Mouse (Mus musculus): ENCODE results near the gene Wwox. TPM values are rescaled to one million over a fixed set of nuclear protein-coding genes. Genes with fewer than 3 reads are reported as not detected.
A peak's percentile ranks its signal among the peaks of the same experiment; 100 is the strongest.

The Wwox gene
- polyA plus RNA-seq, 1 experiment: 11.3 TPM

DNA sequence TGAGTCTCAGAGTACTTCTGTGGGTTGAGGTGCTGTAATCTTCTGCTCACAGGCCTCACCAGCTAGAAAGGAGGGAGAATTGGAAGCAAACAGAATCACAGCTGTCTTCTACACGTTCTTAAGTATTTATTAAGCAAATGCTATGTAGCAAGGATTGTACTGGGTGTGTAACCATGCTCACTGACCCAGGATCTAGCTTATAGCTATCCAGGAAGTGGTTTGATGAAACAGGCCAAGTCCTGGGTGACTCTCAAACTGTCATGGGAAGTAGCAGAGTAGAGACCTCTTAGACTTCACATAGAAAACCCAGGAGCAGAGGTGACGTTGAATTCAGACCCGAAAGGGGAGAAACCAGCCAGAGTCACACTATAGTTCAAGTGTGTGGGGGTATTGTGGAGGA lies 28.0 kb upstream of the Wwox start:
- Histone ChIP-seq H3K27me3 (ENCODE audit: control insufficient read depth, insufficient read depth, low read length, poor library complexity, severe bottlenecking) (no peaks in the 10 kb centered on the region), H3K4me3 (ENCODE audit: low read depth, low read length) (no peak overlapping the region), H3K9me3 (replicated peaks; ENCODE audit: control insufficient read depth, insufficient read depth, low read length, poor library complexity, severe bottlenecking) (peaks cover 7% of the 10 kb centered on the region; the same call in 1 of the 2 replicates), H3K36me3 (ENCODE audit: control insufficient read depth, insufficient read depth, low read length, poor library complexity, severe bottlenecking) (no peaks in the 10 kb centered on the region), H3K4me1 (ENCODE audit: control insufficient read depth, insufficient read depth, low read length) (no peaks in the 10 kb centered on the region), H3K9ac (ENCODE audit: low read depth, poor library complexity, severe bottlenecking) (no peak overlapping the region), H3K27ac (ENCODE audit: insufficient read depth, low read length) (no peak overlapping the region)
- no peak for TF ChIP-seq EP300 (IDR thresholded peaks at IDR 0.05; ENCODE audit: insufficient read depth, low read depth, low read length)
- TF ChIP-seq CTCF (IDR thresholded peaks at IDR 0.05; ENCODE audit: low read depth, low read length): no peak
- no peak for TF ChIP-seq POLR2A (IDR thresholded peaks at IDR 0.05; ENCODE audit: insufficient read depth, low read length)

DNA sequence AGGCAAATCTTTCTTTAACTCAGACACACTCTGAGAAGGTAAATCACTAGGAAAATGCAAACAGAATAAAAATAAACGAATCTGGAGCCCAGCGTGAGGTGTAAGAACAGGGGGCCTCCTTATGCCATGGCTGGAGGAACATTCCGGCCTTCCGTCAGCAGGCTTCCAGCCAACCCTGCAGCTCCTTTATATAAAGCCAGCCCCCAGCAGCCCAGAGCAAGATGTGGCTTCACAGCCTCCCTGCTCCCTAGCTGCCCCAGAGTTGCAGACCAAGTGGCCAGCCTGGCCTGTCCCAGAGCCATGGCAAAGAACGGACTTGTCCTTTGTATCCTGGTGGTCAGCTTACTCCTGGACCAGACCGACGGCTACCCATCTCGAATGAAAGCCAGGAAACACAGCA lies 21.7 kb upstream of the Wwox start, which contains the start of gene Clec3a:
Clec3a (plus strand) TSS at position 301 of the 400 bp plus-strand sequence.
- no peaks in the 10 kb centered on the region for H3K36me3 ChIP-seq (ENCODE audit: control insufficient read depth, insufficient read depth, low read length, poor library complexity, severe bottlenecking)
- H3K9me3 ChIP-seq (replicated peaks; ENCODE audit: control insufficient read depth, insufficient read depth, low read length, poor library complexity, severe bottlenecking): peaks cover 5% of the 10 kb centered on the region; the same call in 1 of the 2 replicates
- H3K27me3 ChIP-seq (ENCODE audit: control insufficient read depth, insufficient read depth, low read length, poor library complexity, severe bottlenecking): no peaks in the 10 kb centered on the region
- H3K27ac ChIP-seq (ENCODE audit: insufficient read depth, low read length): no peak within 1 kb of the TSS
- no peaks in the 10 kb centered on the region for H3K4me1 ChIP-seq (ENCODE audit: control insufficient read depth, insufficient read depth, low read length)
- no peak within 1 kb of the TSS for H3K9ac ChIP-seq (ENCODE audit: low read depth, poor library complexity, severe bottlenecking)
- TF ChIP-seq POLR2A (IDR thresholded peaks at IDR 0.05; ENCODE audit: insufficient read depth, low read length) (no peak), CTCF (IDR thresholded peaks at IDR 0.05; ENCODE audit: low read depth, low read length) (no peak), EP300 (IDR thresholded peaks at IDR 0.05; ENCODE audit: insufficient read depth, low read depth, low read length) (no peak)
- no peak within 1 kb of the TSS for H3K4me3 ChIP-seq (ENCODE audit: low read depth, low read length)

DNA sequence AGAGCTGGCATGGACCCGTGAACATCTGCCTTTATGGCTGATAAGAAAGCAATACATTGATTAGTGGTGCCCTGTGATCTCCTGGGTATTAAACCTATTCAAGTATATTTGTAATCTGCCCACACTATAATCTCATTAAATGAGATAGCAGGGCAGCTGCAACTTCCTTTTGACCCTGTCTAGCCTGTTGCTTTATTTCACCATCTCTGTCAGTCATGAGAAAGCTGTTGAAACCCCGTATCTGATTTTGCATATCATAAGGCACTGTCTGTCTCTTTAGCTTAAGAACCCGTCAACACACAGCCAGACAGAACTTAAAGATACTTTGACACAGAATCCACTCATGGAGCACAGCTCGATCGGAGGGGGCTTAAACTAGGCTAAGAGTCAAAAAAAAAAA lies 21.0 kb upstream of the Wwox start:
- no peak overlapping the region for H3K27ac ChIP-seq (ENCODE audit: insufficient read depth, low read length)

DNA sequence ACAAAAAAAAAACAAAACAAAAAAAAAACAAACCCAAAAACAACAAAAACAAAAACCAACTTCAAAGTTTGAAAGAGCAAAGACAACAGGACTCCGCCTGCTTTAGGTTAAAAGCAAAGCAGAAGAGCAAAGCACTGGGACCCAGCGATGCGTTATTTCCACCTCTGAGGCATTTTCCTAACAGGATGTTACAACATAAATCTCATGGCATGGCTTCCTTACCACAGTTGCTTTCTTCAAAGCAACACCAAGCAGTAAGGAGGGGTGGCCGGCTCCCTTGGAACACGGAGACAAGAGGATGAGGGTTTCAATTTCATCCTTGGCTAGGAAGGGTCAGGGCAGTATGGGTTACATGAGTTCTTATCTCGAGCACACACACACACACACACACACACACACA lies 20.6 kb upstream of the Wwox start:
- H3K9me3 ChIP-seq (replicated peaks; ENCODE audit: control insufficient read depth, insufficient read depth, low read length, poor library complexity, severe bottlenecking): peaks cover 5% of the 10 kb centered on the region; the same call in 1 of the 2 replicates
- TF ChIP-seq EP300 (IDR thresholded peaks at IDR 0.05; ENCODE audit: insufficient read depth, low read depth, low read length) (no peak), POLR2A (IDR thresholded peaks at IDR 0.05; ENCODE audit: insufficient read depth, low read length) (no peak), CTCF (IDR thresholded peaks at IDR 0.05; ENCODE audit: low read depth, low read length) (no peak)
- H3K4me3 ChIP-seq (ENCODE audit: low read depth, low read length): no peak overlapping the region
- no peak overlapping the region for H3K27ac ChIP-seq (ENCODE audit: insufficient read depth, low read length)
- no peaks in the 10 kb centered on the region for H3K27me3 ChIP-seq (ENCODE audit: control insufficient read depth, insufficient read depth, low read length, poor library complexity, severe bottlenecking)
- no peaks in the 10 kb centered on the region for H3K36me3 ChIP-seq (ENCODE audit: control insufficient read depth, insufficient read depth, low read length, poor library complexity, severe bottlenecking)
- no peaks in the 10 kb centered on the region for H3K4me1 ChIP-seq (ENCODE audit: control insufficient read depth, insufficient read depth, low read length)
- no peak overlapping the region for H3K9ac ChIP-seq (ENCODE audit: low read depth, poor library complexity, severe bottlenecking)

More for the DNA sequence above, 21.0 kb upstream of the Wwox start:
- Histone ChIP-seq H3K36me3 (ENCODE audit: control insufficient read depth, insufficient read depth, low read length, poor library complexity, severe bottlenecking) (no peaks in the 10 kb centered on the region), H3K27me3 (ENCODE audit: control insufficient read depth, insufficient read depth, low read length, poor library complexity, severe bottlenecking) (no peaks in the 10 kb centered on the region), H3K4me1 (ENCODE audit: control insufficient read depth, insufficient read depth, low read length) (no peaks in the 10 kb centered on the region), H3K4me3 (ENCODE audit: low read depth, low read length) (no peak overlapping the region), H3K9me3 (replicated peaks; ENCODE audit: control insufficient read depth, insufficient read depth, low read length, poor library complexity, severe bottlenecking) (peaks cover 5% of the 10 kb centered on the region; the same call in 1 of the 2 replicates), H3K9ac (ENCODE audit: low read depth, poor library complexity, severe bottlenecking) (no peak overlapping the region)
- no peak for TF ChIP-seq POLR2A (IDR thresholded peaks at IDR 0.05; ENCODE audit: insufficient read depth, low read length)
- no peak for TF ChIP-seq EP300 (IDR thresholded peaks at IDR 0.05; ENCODE audit: insufficient read depth, low read depth, low read length)
- TF ChIP-seq CTCF (IDR thresholded peaks at IDR 0.05; ENCODE audit: low read depth, low read length): no peak

DNA sequence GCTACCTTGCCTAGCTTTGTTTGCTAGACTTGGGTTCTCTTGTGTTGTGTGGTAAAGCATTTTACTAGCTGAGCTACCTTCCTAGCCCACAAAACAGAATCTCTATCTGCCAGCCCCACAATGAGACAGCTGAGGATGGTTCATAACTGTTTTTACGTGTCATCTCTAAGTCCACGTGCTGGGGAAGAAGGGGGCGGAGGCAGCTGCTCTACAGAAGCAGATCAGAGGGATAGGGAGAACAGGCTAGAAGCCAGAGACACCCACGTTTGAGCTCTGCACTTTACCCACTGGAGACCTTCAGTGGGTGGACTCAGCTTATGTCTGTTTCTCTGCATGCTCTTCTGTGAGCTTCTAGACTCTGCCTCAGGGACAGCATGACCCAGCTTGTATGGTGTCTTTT lies 17.9 kb upstream of the Wwox start:
- no peak overlapping the region for H3K4me3 ChIP-seq (ENCODE audit: low read depth, low read length)
- H3K36me3 ChIP-seq (ENCODE audit: control insufficient read depth, insufficient read depth, low read length, poor library complexity, severe bottlenecking): no peaks in the 10 kb centered on the region
- TF ChIP-seq POLR2A (IDR thresholded peaks at IDR 0.05; ENCODE audit: insufficient read depth, low read length) (no peak), CTCF (IDR thresholded peaks at IDR 0.05; ENCODE audit: low read depth, low read length) (no peak), EP300 (IDR thresholded peaks at IDR 0.05; ENCODE audit: insufficient read depth, low read depth, low read length) (no peak)
- H3K9ac ChIP-seq (ENCODE audit: low read depth, poor library complexity, severe bottlenecking): no peak overlapping the region
- no peak overlapping the region for H3K27ac ChIP-seq (ENCODE audit: insufficient read depth, low read length)
- H3K9me3 ChIP-seq (replicated peaks; ENCODE audit: control insufficient read depth, insufficient read depth, low read length, poor library complexity, severe bottlenecking): no peaks in the 10 kb centered on the region
- H3K27me3 ChIP-seq (ENCODE audit: control insufficient read depth, insufficient read depth, low read length, poor library complexity, severe bottlenecking): no peaks in the 10 kb centered on the region
- H3K4me1 ChIP-seq (ENCODE audit: control insufficient read depth, insufficient read depth, low read length): no peaks in the 10 kb centered on the region

DNA sequence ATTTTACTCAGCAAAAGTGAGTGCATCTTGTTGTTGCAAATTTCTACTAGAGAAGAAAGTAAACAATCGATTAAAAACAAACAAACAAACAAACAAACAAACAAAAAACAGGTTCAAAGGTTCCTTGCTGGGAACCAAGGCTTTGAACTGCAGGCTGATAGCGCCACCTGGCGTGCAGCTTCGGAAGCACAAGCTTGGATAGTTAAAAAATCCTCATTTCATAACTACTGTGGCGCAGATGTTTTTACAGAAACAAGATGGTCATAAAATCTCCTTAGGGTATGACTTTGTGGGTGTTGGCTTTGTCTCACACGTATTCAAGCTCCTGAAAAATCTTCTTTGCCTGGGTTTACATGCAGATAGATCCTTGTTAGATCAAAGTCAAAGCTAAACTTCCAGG lies 1.2 kb upstream of the Wwox start:
- H3K27ac ChIP-seq (ENCODE audit: insufficient read depth, low read length): no peak overlapping the region
- no peak overlapping the region for H3K9ac ChIP-seq (ENCODE audit: low read depth, poor library complexity, severe bottlenecking)
- TF ChIP-seq POLR2A (IDR thresholded peaks at IDR 0.05; ENCODE audit: insufficient read depth, low read length): no peak
- peak; percentile 84 for TF ChIP-seq CTCF (IDR thresholded peaks at IDR 0.05; ENCODE audit: low read depth, low read length)
- H3K4me1 ChIP-seq (ENCODE audit: control insufficient read depth, insufficient read depth, low read length): no peaks in the 10 kb centered on the region
- H3K9me3 ChIP-seq (replicated peaks; ENCODE audit: control insufficient read depth, insufficient read depth, low read length, poor library complexity, severe bottlenecking): no peaks in the 10 kb centered on the region
- H3K27me3 ChIP-seq (ENCODE audit: control insufficient read depth, insufficient read depth, low read length, poor library complexity, severe bottlenecking): no peaks in the 10 kb centered on the region
- H3K36me3 ChIP-seq (ENCODE audit: control insufficient read depth, insufficient read depth, low read length, poor library complexity, severe bottlenecking): no peaks in the 10 kb centered on the region
- no peak overlapping the region for H3K4me3 ChIP-seq (ENCODE audit: low read depth, low read length)

All from ES-Bruce4 (cell line).